11 mouse cellular contexts compared by ENCODE assay signal in the genomic region with DNA sequence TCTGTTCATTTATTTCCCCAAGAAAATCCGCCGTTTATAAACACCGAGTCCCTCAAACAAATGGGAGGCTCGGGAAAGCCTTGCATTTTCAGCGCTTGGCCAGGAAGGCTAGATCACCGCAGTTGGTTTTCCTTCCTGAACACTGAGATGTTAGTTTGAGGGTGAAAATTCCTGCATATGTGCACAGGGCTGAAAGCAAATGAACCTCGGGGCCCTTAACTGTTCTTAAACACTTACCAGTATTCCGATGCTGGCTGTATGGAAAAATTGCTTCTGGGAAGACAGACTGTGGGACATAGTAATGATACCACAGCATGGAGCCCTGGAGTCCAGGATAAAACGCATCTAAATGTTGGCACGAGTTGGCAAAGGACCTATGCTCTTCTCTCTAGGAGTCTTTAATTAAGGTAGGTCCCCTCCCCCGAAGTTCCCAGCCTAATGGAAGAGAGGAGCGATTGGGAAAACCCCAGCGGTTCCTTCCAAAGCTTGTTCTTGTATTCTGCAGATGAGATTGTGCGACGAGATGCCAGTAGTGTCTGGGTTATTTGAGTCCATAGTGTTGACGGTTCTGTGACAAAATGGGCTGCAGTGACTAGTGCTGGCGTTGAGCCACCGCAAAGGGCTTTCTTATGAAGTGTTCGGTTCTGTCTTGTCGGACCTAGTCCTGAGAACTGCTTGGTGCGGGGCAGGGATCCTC.
DNase-seq lines count a peak whose midpoint lies in the region; ATAC-seq and TF ChIP-seq lines count a peak whose summit lies in the region.
"Had no signal": no experiment of that assay in that cellular context is flagged by ENCODE, and none has a peak within 500 bp of the region (broad histone marks: within the 10 kb centered on the region; RNA-seq: fewer than 3 reads in every experiment).

No protein-coding gene starts in this region.

- H3K4me3 ChIP-seq in heart, embryonic 12.5 days: no peak overlapping the region
- peak overlapping the region; percentile 81 for H3K4me3 ChIP-seq in forebrain, postnatal 0 days (ENCODE audit: low read depth, low read length)
- H3K4me3 ChIP-seq in limb, embryonic 12.5 days (replicated peaks): no peak overlapping the region

- H3K36me3 ChIP-seq in heart, embryonic 12.5 days: no peaks in the 10 kb centered on the region
- no peaks in the 10 kb centered on the region for H3K36me3 ChIP-seq in forebrain, postnatal 0 days (ENCODE audit: insufficient read depth)
- no peaks in the 10 kb centered on the region for H3K36me3 ChIP-seq in limb, embryonic 12.5 days

- no peak overlapping the region for H3K9ac ChIP-seq in heart, embryonic 12.5 days
- H3K9ac ChIP-seq in forebrain, postnatal 0 days: peak overlapping the region; percentile 76
- H3K9ac ChIP-seq in limb, embryonic 12.5 days (replicated peaks): no peak overlapping the region

- H3K4me2 ChIP-seq in heart, embryonic 12.5 days: no peak overlapping the region
- H3K4me2 ChIP-seq in forebrain, postnatal 0 days (ENCODE audit: low read depth): peak overlapping the region; percentile 79
- peak overlapping the region; percentile 99 for H3K4me2 ChIP-seq in limb, embryonic 12.5 days

- H3K27ac ChIP-seq in heart, embryonic 12.5 days (ENCODE audit: poor library complexity, severe bottlenecking): no peak overlapping the region
- peak overlapping the region; percentile 50 for H3K27ac ChIP-seq in forebrain, postnatal 0 days (ENCODE audit: low read depth, low read length)
- H3K27ac ChIP-seq in limb, embryonic 12.5 days: no peak overlapping the region

- WGBS in heart, embryonic 12.5 days: 5% methylated on average over 21 of the region's 21 CpGs
- 3% methylated on average over 21 of the region's 21 CpGs for WGBS in forebrain, postnatal 0 days
- WGBS in limb, embryonic 12.5 days: 4% methylated on average over 21 of the region's 21 CpGs

- ATAC-seq in heart, embryonic 12.5 days (ENCODE audit: insufficient number of reproducible peaks, low FRiP score): no peak
- ATAC-seq in forebrain, postnatal 0 days: no peak
- ATAC-seq in limb, embryonic 12.5 days (ENCODE audit: insufficient number of reproducible peaks, insufficient read depth, low FRiP score, low TSS enrichment, low read depth): no peak

- H3K27me3 ChIP-seq in heart, embryonic 12.5 days (replicated peaks): peaks cover 60% of the 10 kb centered on the region
- peaks cover 3% of the 10 kb centered on the region; the same call in 1 of the 2 replicates for H3K27me3 ChIP-seq in forebrain, postnatal 0 days (ENCODE audit: insufficient read depth, low read length)
- peaks cover 68% of the 10 kb centered on the region for H3K27me3 ChIP-seq in limb, embryonic 12.5 days

- H3K9me3 ChIP-seq in heart, embryonic 12.5 days (replicated peaks): no peaks in the 10 kb centered on the region
- H3K9me3 ChIP-seq in forebrain, postnatal 0 days (ENCODE audit: low read length): no peaks in the 10 kb centered on the region
- H3K9me3 ChIP-seq in limb, embryonic 12.5 days: no peaks in the 10 kb centered on the region

- peaks cover 8% of the 10 kb centered on the region; the same call in 1 of the 2 replicates for H3K4me1 ChIP-seq in heart, embryonic 12.5 days (replicated peaks)
- H3K4me1 ChIP-seq in forebrain, postnatal 0 days (ENCODE audit: insufficient read depth): peaks cover 6% of the 10 kb centered on the region; the same call in 1 of the 2 replicates
- H3K4me1 ChIP-seq in limb, embryonic 12.5 days (replicated peaks): peaks cover 5% of the 10 kb centered on the region; the same call in 1 of the 2 replicates

- DNase-seq in heart, adult 11 months: peak; percentile 61
- peak; percentile 37 for DNase-seq in forebrain, postnatal 0 days
- DNase-seq in right cerebral cortex, postnatal 10 days (ENCODE audit: low spot score in 2 of 2): peak; percentile 51 to 73
- no peak for DNase-seq in urinary bladder, postnatal 14 days (ENCODE audit: low spot score)
- no peak for DNase-seq in kidney, adult 11 months
- DNase-seq in ovary, adult 18-20 months (ENCODE audit: low spot score): no peak
- DNase-seq: adrenal gland, postnatal 10 days; B cell, adult 2 months; thymus, adult 2 months had no signal

- no peak for TF ChIP-seq CTCF in forebrain, postnatal 0 days (IDR thresholded peaks at IDR 0.05; ENCODE audit: low read depth)

Comparison
In these comparisons a context has a peak if more than half of its experiments do, and no peak if none do; other contexts are left out.
1. DNase-seq: peak in heart, adult 11 months (single experiment), forebrain, postnatal 0 days (single experiment) and right cerebral cortex, postnatal 10 days (2 of 2); none in urinary bladder, postnatal 14 days (single experiment), kidney, adult 11 months (single experiment) and ovary, adult 18-20 months (single experiment).